Mouse (Mus musculus): ENCODE measurements around the gene Cdc42se2.

DNA sequence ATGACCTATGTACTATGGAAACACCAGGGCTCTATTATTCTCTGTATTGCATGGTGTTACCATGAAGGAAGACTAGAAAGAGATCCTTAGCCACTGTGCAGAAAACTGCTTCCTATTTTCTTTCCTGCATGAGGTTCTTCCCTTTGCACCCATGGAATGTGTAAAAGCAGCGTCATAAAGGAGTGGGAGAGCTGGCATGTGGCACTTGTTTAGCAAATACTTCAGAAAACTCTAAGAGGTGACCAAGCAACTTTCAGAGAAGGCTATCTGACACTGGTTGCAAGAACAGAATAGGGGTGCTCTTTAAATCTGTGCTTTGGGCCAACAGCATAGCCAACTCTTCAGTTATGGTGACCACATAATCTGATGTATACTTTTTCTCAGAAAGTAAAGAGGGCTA, 52.4 kb downstream of the Cdc42se2 start:
- no peak for TF ChIP-seq TAL1 (IDR thresholded peaks at IDR 0.05; ENCODE audit: low read length)
- TF ChIP-seq GATA1 (IDR thresholded peaks at IDR 0.05; ENCODE audit: low read length), result no peak
